Mouse (Mus musculus): ENCODE measurements around the gene Slc6a5. TPM values are rescaled to one million over a fixed set of nuclear protein-coding genes. Genes with fewer than 3 reads are reported as not detected.

Gene Slc6a5
- polyA plus RNA-seq, 1 experiment = not detected

- Histone ChIP-seq H3ac (ENCODE audit: control insufficient read depth, insufficient read length, low read depth) (no peak overlapping the region), H3K36me3 (ENCODE audit: control insufficient read depth, insufficient read depth) (no peaks in the 10 kb centered on the region), H3K79me2 (ENCODE audit: control insufficient read depth, insufficient read depth) (no peaks in the 10 kb centered on the region), H3K79me3 (ENCODE audit: low read depth) (no peaks in the 10 kb centered on the region), H3K27me3 (ENCODE audit: control insufficient read depth, insufficient read depth, insufficient read length) (no peaks in the 10 kb centered on the region), H3K4me3 (ENCODE audit: insufficient read depth, poor library complexity, severe bottlenecking) (no peak overlapping the region)
- TF ChIP-seq MAX (IDR thresholded peaks at IDR 0.05) (no peak), CTCF (IDR thresholded peaks at IDR 0.05; ENCODE audit: control insufficient read depth, insufficient read depth, insufficient read length) (no peak), MYOD1 (IDR thresholded peaks at IDR 0.05; ENCODE audit: control insufficient read depth, insufficient read length, low read depth) (no peak), MYOG (IDR thresholded peaks at IDR 0.05; ENCODE audit: control insufficient read depth, extremely low read depth, insufficient read length) (no peak), USF1 (IDR thresholded peaks at IDR 0.05; ENCODE audit: low read depth) (no peak), CEBPB (IDR thresholded peaks at IDR 0.05; ENCODE audit: low read depth) (no peak), FOSL1 (IDR thresholded peaks at IDR 0.05; ENCODE audit: insufficient read depth, low read length, poor library complexity, severe bottlenecking) (no peak)
These were observed 15.2 kb upstream of the Slc6a5 start for GRCm38 (mm10) chr7:49894786-49895185.

- no peak for TF ChIP-seq CTCF (IDR thresholded peaks at IDR 0.05; ENCODE audit: control insufficient read depth, insufficient read depth, insufficient read length)
- no peak for TF ChIP-seq MAX (IDR thresholded peaks at IDR 0.05)
- TF ChIP-seq MYOG (IDR thresholded peaks at IDR 0.05; ENCODE audit: control insufficient read depth, extremely low read depth, insufficient read length) = no peak
- no peak for TF ChIP-seq USF1 (IDR thresholded peaks at IDR 0.05; ENCODE audit: low read depth)
- TF ChIP-seq CEBPB (IDR thresholded peaks at IDR 0.05; ENCODE audit: low read depth) = no peak
- H3K36me3 ChIP-seq (ENCODE audit: control insufficient read depth, insufficient read depth) = no peaks in the 10 kb centered on the region
- H3K79me2 ChIP-seq (ENCODE audit: control insufficient read depth, insufficient read depth) = no peaks in the 10 kb centered on the region
- no peaks in the 10 kb centered on the region for H3K27me3 ChIP-seq (ENCODE audit: control insufficient read depth, insufficient read depth, insufficient read length)
- no peak overlapping the region for H3K4me3 ChIP-seq (ENCODE audit: insufficient read depth, poor library complexity, severe bottlenecking)
- H3ac ChIP-seq (ENCODE audit: control insufficient read depth, insufficient read length, low read depth) = no peak overlapping the region
- no peaks in the 10 kb centered on the region for H3K79me3 ChIP-seq (ENCODE audit: low read depth)
These were observed 14.7 kb upstream of the Slc6a5 start for GRCm38 (mm10) chr7:49895296-49895695.

- H3ac ChIP-seq (ENCODE audit: control insufficient read depth, insufficient read length, low read depth) = no peak overlapping the region
- no peak overlapping the region for H3K4me3 ChIP-seq (ENCODE audit: insufficient read depth, poor library complexity, severe bottlenecking)
- peaks cover 4% of the 10 kb centered on the region for H3K27me3 ChIP-seq (ENCODE audit: control insufficient read depth, insufficient read depth, insufficient read length)
- no peaks in the 10 kb centered on the region for H3K79me3 ChIP-seq (ENCODE audit: low read depth)
- TF ChIP-seq MYOD1 (IDR thresholded peaks at IDR 0.05; ENCODE audit: control insufficient read depth, insufficient read length, low read depth) = no peak
- no peak for TF ChIP-seq USF1 (IDR thresholded peaks at IDR 0.05; ENCODE audit: low read depth)
- TF ChIP-seq MAX (IDR thresholded peaks at IDR 0.05) = no peak
- no peak for TF ChIP-seq FOSL1 (IDR thresholded peaks at IDR 0.05; ENCODE audit: insufficient read depth, low read length, poor library complexity, severe bottlenecking)
- H3K36me3 ChIP-seq (ENCODE audit: control insufficient read depth, insufficient read depth) = no peaks in the 10 kb centered on the region
- no peaks in the 10 kb centered on the region for H3K79me2 ChIP-seq (ENCODE audit: control insufficient read depth, insufficient read depth)
These were observed 7.9 kb upstream of the Slc6a5 start for GRCm38 (mm10) chr7:49902003-49902552.

- no peaks in the 10 kb centered on the region for H3K79me2 ChIP-seq (ENCODE audit: control insufficient read depth, insufficient read depth)
- no peaks in the 10 kb centered on the region for H3K79me3 ChIP-seq (ENCODE audit: low read depth)
- no peak overlapping the region for H3K4me3 ChIP-seq (ENCODE audit: insufficient read depth, poor library complexity, severe bottlenecking)
- no peak for TF ChIP-seq MAX (IDR thresholded peaks at IDR 0.05)
- TF ChIP-seq CEBPB (IDR thresholded peaks at IDR 0.05; ENCODE audit: low read depth) = no peak
- TF ChIP-seq CTCF (IDR thresholded peaks at IDR 0.05; ENCODE audit: control insufficient read depth, insufficient read depth, insufficient read length) = no peak
- TF ChIP-seq USF1 (IDR thresholded peaks at IDR 0.05; ENCODE audit: low read depth) = no peak
- TF ChIP-seq MYOD1 (IDR thresholded peaks at IDR 0.05; ENCODE audit: control insufficient read depth, insufficient read length, low read depth) = no peak
- no peak overlapping the region for H3ac ChIP-seq (ENCODE audit: control insufficient read depth, insufficient read length, low read depth)
- no peaks in the 10 kb centered on the region for H3K36me3 ChIP-seq (ENCODE audit: control insufficient read depth, insufficient read depth)
- peaks cover 36% of the 10 kb centered on the region for H3K27me3 ChIP-seq (ENCODE audit: control insufficient read depth, insufficient read depth, insufficient read length)
These were observed 2.5 kb upstream of the Slc6a5 start for GRCm38 (mm10) chr7:49907191-49908171.

GRCm38 (mm10) chr7:49908181-49908855, 1.6 kb upstream of the Slc6a5 start:
- TF ChIP-seq CEBPB (IDR thresholded peaks at IDR 0.05; ENCODE audit: low read depth) = no peak
- Histone ChIP-seq H3K27me3 (ENCODE audit: control insufficient read depth, insufficient read depth, insufficient read length) (peaks cover 36% of the 10 kb centered on the region), H3K4me3 (ENCODE audit: insufficient read depth, poor library complexity, severe bottlenecking) (no peak overlapping the region)

GRCm38 (mm10) chr7:49908990-49909411, 945 bp upstream of the Slc6a5 start:
- Histone ChIP-seq H3K4me3 (ENCODE audit: insufficient read depth, poor library complexity, severe bottlenecking) (no peak overlapping the region), H3K27me3 (ENCODE audit: control insufficient read depth, insufficient read depth, insufficient read length) (peaks cover 36% of the 10 kb centered on the region), H3ac (ENCODE audit: control insufficient read depth, insufficient read length, low read depth) (no peak overlapping the region), H3K79me2 (ENCODE audit: control insufficient read depth, insufficient read depth) (no peaks in the 10 kb centered on the region), H3K79me3 (ENCODE audit: low read depth) (no peaks in the 10 kb centered on the region), H3K36me3 (ENCODE audit: control insufficient read depth, insufficient read depth) (no peaks in the 10 kb centered on the region)
- no peak for TF ChIP-seq USF1 (IDR thresholded peaks at IDR 0.05; ENCODE audit: low read depth)

More at GRCm38 (mm10) chr7:49908181-49908855, 1.6 kb upstream of the Slc6a5 start:
- Histone ChIP-seq H3K79me2 (ENCODE audit: control insufficient read depth, insufficient read depth) (no peaks in the 10 kb centered on the region), H3K79me3 (ENCODE audit: low read depth) (no peaks in the 10 kb centered on the region), H3K36me3 (ENCODE audit: control insufficient read depth, insufficient read depth) (no peaks in the 10 kb centered on the region), H3ac (ENCODE audit: control insufficient read depth, insufficient read length, low read depth) (no peak overlapping the region)
